Mouse (Mus musculus) small intestine, adult 2 months (tissue): ENCODE results near the gene Pla2g4b.

ENCODE experiments used
- CTCF ChIP-seq: fragments of 200-500 bp; IDR thresholded peaks from 2 replicates; pipeline ENCODE4 v1.5.1; 2012; ENCODE audit warnings: low read depth, mild to moderate bottlenecking, control low read depth, inconsistent platforms, low read length, moderate library complexity, mixed read lengths; ENCODE audit not compliant: insufficient replicate concordance, insufficient read length; ENCODE audit errors: extremely low read depth
- POLR2A ChIP-seq: fragments of 200-500 bp; IDR thresholded peaks from 2 replicates; pipeline ENCODE4 v1.6.1; 2012; ENCODE audit warnings: low read depth, mild to moderate bottlenecking, control low read depth, inconsistent platforms, low read length, moderate library complexity

DNA sequence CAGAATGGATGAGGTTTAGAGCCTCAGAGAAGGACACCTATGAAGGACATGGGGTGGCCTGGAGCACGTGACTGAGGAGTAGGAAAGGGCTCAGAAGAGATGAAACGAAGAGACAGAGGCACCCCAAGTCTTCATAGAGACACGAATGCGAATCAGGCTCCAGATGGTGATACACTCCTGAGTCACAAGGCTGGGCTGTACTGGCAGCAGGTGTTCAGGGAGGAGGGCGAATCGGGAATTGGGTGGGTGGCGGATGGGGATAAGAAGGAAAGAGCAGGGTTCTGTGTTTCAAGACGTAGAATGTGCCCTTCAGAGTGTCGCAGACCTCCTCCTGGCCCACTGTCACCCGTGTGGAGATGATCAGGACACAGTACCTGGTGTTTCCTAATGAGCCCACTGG is 32.0 kb downstream of the Pla2g4b start:
- TF ChIP-seq CTCF (no peak), POLR2A (no peak)
